Mouse (Mus musculus) lung, postnatal 25 days (tissue): ENCODE results near the gene Lamp1.

Source experiments
- DNase-seq: peaks from one replicate; pipeline ENCODE4 v3.0.0; 2022; ENCODE audit warnings: low spot score

Gene Lamp1

DNA sequence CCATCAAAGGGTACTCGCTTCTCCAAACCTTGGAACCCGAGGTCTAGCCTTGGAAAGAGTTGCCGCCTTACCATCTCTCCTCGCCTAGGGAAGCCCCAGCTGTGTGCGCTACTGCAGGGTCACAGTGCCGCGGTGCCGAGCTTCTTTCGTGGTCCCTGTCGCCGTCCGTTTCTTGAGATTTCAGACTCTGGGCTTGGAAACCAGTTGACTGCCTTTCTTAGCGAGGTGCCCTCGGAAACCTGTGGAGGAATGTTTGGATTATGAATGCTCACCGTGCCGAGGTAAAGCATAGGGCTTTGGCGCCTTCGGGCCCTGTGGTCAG, 42.0 kb downstream of the Lamp1 start:
- DNase-seq: no peak

DNA sequence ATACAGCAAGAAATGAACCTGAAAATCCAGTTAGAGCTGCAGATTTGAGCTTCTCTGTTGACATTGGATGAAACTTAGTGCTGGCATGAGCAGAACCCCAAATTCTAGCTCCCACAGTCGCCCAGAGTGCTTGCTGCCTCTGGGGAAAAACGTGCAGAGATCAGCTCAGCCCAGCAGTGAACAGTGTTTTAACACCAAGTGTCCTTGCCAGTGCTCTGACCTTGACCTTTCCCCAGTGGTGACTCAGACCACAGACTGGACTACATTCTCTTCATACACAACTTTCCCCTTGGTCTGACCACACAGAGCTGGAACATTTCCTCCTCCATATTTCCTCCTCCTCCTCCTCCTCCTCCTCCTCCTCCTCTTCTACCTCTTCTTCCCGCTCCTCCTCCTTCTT, 43.1 kb downstream of the Lamp1 start:
- no peak for DNase-seq

DNA sequence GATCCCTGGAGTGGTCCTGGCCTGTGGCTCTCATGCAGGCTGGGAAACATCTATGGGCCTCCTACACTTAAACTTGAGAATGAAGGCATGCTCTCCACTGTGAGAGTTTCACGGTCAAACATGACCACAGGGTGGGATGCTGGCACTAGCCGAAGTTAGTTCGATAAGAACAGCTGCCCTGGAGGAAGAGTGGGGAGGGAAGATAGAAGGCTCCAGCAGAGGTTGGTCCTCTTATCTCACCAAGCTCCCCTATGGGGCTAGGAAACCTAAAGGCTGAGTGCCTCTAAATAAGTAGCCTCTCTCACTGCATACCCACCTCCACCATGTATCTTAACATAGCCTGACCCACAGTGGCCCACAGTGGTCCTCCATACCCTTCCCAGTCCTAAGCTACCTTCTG, 43.8 kb downstream of the Lamp1 start:
- DNase-seq: no peak

DNA sequence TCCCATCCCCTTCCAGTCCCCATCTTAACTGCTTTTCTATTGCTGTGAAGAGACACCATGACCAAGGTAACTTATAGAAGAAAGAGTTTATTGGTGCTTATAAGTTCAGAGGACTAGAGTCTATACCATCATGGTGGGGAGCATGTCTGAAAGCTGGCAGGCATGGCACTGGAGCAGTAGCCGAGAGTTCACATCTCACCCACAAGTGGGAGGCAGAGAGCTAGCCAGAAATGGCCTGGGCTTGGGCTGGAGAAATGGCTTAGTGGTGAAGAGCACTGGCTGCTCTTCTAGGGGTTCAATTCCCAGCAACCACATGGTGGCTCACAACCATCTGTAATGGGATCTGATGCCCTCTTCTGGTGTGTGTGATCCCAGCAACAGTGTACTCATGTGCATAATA, 44.5 kb downstream of the Lamp1 start:
- DNase-seq: no peak

DNA sequence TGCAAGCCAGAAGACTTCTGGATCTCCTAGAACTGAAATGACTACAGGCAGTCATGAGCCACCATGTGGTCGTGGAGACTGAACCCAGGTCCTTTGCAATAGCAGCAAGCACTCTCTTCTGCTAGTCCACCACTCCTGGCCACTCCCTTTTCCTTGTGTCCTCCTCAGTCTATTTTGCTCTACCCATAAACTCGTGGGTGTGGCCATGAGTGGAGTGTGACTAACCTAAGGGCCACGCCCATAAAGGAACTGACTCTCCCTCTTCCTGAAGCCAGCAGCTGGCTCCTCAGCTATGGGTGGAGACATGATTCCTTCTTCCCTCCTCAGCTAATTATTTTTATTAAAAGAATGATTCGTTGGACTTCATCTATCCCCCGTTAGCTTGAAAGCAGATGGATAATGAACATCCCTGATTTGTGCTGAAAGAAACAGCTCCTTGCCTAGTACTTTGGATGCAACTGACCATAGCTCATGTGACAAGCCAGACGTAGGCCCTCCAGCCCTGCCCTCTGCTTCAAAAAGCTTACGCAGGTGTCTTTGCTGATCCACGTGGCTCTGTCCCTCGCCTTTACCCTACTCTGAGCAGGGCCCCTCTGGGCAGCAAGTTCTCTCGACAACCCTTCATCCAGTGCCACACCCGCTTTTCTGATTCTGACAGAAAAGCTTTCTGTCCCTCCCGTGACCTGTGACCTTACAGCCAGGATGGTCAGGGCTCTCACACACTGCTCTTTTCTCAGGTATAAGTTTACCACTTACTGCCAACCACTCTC, 45.6 kb downstream of the Lamp1 start:
- peak; percentile 74 for DNase-seq

DNA sequence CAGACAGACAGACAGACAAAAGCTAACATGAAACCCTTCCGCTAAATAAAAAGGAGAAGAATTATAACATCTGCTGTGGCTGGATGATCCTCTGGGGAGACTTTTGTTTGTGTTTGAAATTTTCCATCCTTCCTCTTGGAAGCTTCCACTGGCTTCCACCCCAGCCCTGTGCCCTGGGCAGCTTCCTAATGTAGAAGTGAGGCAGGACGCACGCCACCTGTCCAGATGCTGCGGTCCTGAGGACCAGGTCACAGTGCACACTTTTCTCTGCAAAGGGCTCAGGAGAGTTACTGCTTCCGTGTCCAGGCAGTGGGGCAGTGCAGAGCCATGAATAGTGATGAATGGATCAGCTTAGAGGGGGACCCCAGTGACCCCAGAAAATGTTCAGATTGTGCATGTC, 46.4 kb downstream of the Lamp1 start:
- DNase-seq: peak; percentile 29

DNA sequence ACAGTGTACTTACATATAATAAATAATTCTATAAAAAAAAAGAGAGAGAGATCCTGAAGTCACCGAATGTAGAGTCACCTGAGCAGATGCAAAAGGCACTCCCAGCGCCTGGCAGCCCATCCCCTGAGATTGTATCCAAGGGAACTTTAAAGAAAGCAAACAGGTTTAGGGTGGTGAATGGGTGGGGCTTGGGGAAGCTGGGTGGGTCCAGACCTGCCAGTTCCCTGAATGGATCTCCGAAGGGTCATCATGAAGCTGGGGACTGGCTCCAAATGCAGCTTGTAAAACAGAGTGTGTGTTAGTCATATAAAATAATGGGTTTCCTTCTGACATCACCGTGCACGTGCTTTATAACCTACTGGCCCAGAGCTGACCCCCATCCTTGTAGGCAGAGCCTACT, 47.3 kb downstream of the Lamp1 start:
- no peak for DNase-seq

DNA sequence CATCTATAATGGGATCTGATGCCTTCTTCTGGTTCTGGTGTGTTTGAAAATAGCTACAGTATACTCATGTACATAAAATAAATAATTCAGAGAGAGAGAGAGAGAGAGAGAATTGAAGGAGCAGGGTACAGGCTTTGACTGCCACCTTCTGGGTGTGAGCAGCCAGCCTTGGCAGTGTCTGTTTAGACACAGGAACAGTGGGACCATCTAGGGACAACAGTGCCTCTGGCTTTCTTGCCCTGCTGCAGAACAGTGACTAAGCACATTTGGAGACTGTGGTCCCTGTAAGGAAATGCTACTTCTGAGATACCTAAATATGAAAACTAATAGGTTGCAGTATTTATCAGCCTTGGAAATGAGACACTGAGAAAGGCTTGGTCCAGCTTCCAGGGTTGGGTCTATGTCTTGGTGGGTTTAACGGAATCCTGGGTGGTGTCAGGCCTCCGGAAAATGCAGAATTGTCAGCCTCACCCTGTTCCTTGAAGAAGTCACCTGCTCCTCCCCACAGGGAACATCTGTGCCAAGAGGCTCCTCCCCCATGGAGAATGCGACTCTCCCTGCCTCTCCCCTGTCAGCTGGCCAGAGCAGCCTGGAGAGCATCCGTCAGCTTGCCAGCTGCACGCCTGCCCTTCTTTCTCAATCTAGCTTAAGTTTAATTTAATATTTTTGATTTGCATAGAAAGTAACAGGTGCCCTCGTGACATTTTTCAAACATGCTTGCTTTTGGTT, 49.8 kb downstream of the Lamp1 start:
- DNase-seq: no peak

DNA sequence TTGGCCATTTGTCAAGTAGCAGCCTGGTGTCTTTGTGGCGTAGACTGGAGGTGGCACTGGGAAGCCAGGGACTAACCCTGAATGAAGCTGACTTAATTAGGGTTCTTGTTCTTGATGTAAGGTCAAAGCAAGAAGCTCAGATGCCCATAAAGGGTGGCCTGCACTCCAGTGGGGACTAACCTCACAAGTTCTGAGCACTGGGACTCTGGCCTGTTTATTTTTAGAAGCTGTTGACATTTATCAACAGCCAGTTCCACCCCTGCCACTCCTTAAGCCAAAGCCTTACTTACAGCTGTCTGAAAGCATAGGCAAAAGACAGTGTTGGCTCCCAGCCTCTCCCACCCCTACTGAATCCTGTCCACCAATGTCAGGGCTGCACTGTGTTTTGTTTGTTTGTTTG, 50.8 kb downstream of the Lamp1 start:
- no peak for DNase-seq

DNA sequence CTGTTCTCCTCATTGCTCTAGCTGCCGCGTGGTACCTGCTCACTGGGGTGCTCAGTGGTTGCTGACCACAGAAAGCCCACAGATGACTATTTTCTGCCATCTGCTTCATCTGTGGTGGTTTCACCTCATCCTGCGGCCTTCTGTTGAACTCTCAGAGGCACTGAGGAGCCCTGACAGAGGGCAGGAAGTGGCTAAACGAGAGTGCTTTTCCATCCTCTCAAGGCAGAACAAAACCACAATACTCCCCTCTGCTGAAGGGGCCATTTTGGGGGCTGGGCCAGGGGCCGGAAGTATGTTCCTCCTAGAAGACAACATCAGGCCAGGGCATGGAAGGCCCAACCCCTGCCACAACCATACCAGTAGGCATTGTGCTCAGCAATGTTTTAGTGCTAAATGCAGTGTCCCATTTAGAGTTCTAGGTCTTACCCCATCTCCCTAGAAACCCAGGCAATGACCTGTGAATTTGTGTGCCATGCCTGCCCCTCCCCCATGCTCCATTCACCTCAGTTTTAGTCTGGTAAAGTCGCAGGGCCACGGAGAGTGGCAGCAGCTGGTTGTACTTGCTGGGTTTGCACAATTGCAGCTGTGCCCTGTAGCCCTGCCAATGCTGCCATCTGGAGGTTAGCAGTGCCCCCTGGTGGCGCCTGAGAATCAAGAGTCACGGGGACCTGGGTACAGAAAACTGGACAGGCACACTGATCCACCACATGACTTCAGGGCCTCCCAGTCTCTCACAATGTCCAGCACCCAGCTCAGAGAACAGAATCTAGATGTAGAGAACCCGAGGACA, 54.7 kb downstream of the Lamp1 start:
- DNase-seq: peak; percentile 92

DNA sequence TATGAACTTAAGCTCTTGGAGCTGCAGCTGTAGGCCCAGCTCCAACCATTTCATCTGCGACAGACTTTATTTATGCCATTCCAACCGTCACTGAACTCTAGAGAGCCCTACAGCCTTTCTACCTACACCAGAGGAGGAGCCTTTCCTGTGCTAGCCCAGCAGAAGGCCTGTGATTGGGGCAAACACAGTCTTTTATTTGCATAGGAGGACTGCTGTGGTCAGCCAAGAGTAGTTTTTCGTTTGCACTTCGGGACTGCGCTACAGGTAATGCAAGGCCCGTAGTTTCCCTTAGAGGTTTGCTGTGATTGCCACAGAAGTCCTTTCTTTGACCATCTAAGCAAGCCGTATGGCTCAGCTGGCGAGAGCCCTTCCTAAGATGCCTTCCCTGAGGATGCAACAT, 57.4 kb downstream of the Lamp1 start:
- DNase-seq: no peak

DNA sequence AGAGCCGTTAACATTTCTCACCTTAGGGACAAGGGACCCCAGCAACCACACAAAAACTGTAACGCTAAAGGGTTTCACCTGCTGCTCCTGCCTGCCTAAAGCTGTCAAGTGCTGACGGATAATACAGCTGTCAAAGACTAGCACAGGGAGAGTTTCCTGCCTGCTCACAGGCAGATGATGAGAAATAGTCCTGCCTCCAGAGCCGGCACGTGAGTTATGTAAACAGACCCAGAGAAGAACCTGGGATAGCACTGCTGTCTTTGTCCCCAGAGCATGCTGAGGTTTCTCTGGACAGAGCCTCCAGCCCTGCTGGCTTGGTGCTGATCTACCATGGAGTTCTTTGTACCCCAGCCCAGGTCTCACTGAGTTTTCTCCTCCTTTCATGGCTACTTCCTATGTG, 58.1 kb downstream of the Lamp1 start:
- DNase-seq: no peak

DNA sequence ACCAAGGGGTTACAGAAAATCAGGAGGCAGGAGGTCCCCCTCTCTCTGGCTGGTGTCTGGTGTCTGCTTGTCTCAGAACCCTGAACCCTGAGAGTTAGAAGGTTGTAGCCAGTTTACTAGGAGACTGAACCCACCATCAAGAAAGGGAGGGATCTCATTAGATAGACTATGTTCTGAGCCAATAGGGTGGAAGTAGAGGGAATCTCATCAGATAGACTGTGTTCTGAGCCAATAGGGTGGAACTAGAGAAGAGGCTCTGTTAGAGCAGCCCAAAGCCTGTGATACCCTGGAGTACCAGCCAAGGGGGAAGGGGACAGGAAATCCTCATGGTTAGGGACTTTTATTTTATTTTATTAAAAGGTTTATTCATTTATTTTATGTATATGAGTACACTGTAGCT, 59.0 kb downstream of the Lamp1 start:
- no peak for DNase-seq

DNA sequence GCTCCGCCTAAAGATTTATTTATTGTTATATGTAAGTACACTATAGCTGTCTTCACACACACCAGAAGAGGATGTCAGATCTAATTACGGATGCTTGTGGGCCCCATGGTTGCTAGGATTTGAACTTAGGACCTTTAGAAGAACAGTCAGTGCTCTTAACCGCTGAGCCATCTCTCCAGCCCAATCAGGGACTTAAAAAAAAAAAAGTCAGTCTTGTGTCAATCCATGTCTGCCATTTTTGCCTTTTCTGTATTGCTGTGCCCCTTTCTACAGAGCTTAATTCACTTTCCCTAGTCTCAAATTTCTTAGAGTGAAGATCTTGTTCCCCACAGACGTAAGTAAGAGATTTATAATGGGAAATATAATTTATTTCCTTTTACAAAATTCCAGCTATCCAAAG, 59.5 kb downstream of the Lamp1 start:
- no peak for DNase-seq

DNA sequence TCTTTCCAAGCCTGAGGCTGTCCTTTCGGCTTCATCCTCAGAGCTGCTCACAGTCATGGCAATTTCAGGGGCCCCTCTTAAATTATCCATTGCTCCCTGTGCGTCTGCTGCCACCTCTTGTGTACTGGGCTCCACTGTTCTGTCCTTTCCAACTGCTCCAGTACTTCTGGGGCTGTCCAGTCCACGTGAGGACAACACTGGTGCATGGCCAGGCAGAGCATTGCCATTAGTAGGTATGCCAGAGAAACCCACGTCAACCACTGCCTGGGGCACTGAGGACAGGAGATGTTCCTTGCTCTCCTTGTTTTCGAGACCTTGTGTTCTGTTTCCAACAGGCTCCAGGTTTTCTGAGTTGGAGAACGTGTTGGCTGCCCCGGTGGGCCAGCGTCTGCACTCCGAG, 65.5 kb downstream of the Lamp1 start:
- no peak for DNase-seq
